Mouse (Mus musculus): ENCODE measurements around the gene Ubac2. TPM values are rescaled to one million over a fixed set of nuclear protein-coding genes. Genes with fewer than 3 reads are reported as not detected.

Ubac2 gene
- polyA plus RNA-seq, 1 experiment, result 102 TPM

DNA sequence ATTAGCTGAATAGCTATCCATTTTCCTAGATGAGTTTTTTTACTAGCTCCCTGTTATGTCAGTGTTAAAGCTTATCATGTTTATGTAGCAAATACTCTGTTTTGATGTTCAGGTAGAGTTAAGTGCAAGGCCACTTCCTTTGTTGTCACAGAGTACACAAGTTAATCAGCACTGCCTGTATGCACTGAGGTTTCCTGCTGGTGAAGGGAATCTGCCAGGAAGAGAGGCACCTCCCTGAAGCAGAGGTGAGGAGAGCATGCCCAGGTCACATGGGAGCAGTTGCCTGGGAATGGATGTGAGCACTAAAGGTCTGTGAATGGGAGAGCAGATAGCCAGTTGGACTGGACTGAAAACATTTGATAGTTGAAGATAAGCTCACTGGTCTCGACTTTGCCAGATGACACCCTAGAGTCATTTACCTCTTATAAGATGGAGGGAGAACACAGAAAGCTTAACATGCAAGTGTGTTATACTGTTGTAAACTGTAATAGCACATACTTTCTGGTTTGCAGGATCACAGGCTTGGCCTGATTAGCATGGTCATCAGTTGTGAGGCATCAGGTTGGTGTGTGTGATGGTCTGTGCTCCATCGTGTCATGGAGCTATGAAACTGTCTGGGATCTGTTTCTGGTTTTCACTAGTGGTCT is 73.1 kb downstream of the Ubac2 start:
- no peak for DNase-seq
- Histone ChIP-seq H3K36me3 (ENCODE audit: control insufficient read depth, insufficient read depth, low read length) (no peaks in the 10 kb centered on the region), H3K27me3 (ENCODE audit: control insufficient read depth, insufficient read depth, low read length) (no peaks in the 10 kb centered on the region), H3K4me3 (ENCODE audit: control insufficient read depth, insufficient read depth, low read length) (no peak overlapping the region), H3K27ac (ENCODE audit: control insufficient read depth, insufficient read depth, low read length) (peak overlapping the region; percentile 39; the same call in 1 of the 2 replicates), H3K4me1 (replicated peaks; ENCODE audit: control insufficient read depth, insufficient read depth, low read length) (peaks cover 46% of the 10 kb centered on the region)
- WGBS, result 80% methylated on average over 2 of the region's 2 CpGs
- TF ChIP-seq CTCF (IDR thresholded peaks at IDR 0.05; ENCODE audit: borderline replicate concordance, control insufficient read depth, extremely low read depth, insufficient read depth, low read length, poor library complexity) (no peak), POLR2A (IDR thresholded peaks at IDR 0.05; ENCODE audit: control insufficient read depth, extremely low read depth, insufficient read depth, low read length, poor library complexity) (no peak)

- H3K27ac ChIP-seq (ENCODE audit: control insufficient read depth, insufficient read depth, low read length), result no peak overlapping the region
- no peak for DNase-seq
- peaks cover 46% of the 10 kb centered on the region for H3K4me1 ChIP-seq (replicated peaks; ENCODE audit: control insufficient read depth, insufficient read depth, low read length)
- 90% methylated on average over 5 of the region's 5 CpGs for WGBS
- TF ChIP-seq CTCF (IDR thresholded peaks at IDR 0.05; ENCODE audit: borderline replicate concordance, control insufficient read depth, extremely low read depth, insufficient read depth, low read length, poor library complexity) (no peak), POLR2A (IDR thresholded peaks at IDR 0.05; ENCODE audit: control insufficient read depth, extremely low read depth, insufficient read depth, low read length, poor library complexity) (no peak)
- no peaks in the 10 kb centered on the region for H3K27me3 ChIP-seq (ENCODE audit: control insufficient read depth, insufficient read depth, low read length)
- no peak overlapping the region for H3K4me3 ChIP-seq (ENCODE audit: control insufficient read depth, insufficient read depth, low read length)
- no peaks in the 10 kb centered on the region for H3K36me3 ChIP-seq (ENCODE audit: control insufficient read depth, insufficient read depth, low read length)
These were observed 73.6 kb downstream of the Ubac2 start for GRCm38 (mm10) chr14:121952046-121952400.

DNA sequence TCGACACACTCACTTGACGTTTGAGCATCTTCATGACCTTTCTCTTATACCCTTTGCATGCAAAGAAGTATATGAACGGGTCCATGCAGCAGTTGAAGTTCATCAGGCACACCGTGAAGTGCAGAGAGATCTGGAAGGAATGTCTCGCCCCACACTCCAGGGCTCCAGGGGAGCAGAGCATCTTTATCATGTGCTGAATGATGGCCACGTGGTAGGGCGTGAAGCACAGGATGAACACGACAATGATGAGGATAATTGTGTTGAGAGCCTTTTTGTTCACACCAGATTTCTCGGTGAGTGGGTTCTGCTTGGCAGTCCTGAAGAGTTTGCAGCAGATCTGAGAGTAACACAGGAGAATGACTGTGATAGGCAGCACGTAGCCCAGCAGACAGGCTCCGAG is 75.7 kb downstream of the Ubac2 start:
- Histone ChIP-seq H3K27me3 (ENCODE audit: control insufficient read depth, insufficient read depth, low read length) (no peaks in the 10 kb centered on the region), H3K4me3 (ENCODE audit: control insufficient read depth, insufficient read depth, low read length) (no peak overlapping the region), H3K27ac (ENCODE audit: control insufficient read depth, insufficient read depth, low read length) (peak overlapping the region; percentile 74), H3K4me1 (replicated peaks; ENCODE audit: control insufficient read depth, insufficient read depth, low read length) (peaks cover 54% of the 10 kb centered on the region), H3K36me3 (ENCODE audit: control insufficient read depth, insufficient read depth, low read length) (no peaks in the 10 kb centered on the region)
- WGBS, result 95% methylated on average over 11 of the region's 11 CpGs
- DNase-seq, result no peak
- no peak for TF ChIP-seq POLR2A (IDR thresholded peaks at IDR 0.05; ENCODE audit: control insufficient read depth, extremely low read depth, insufficient read depth, low read length, poor library complexity)
- TF ChIP-seq CTCF (IDR thresholded peaks at IDR 0.05; ENCODE audit: borderline replicate concordance, control insufficient read depth, extremely low read depth, insufficient read depth, low read length, poor library complexity), result no peak

- 88% methylated on average over 12 of the region's 12 CpGs for WGBS
- TF ChIP-seq CTCF (IDR thresholded peaks at IDR 0.05; ENCODE audit: borderline replicate concordance, control insufficient read depth, extremely low read depth, insufficient read depth, low read length, poor library complexity), result no peak
- no peak for TF ChIP-seq POLR2A (IDR thresholded peaks at IDR 0.05; ENCODE audit: control insufficient read depth, extremely low read depth, insufficient read depth, low read length, poor library complexity)
- Histone ChIP-seq H3K4me1 (replicated peaks; ENCODE audit: control insufficient read depth, insufficient read depth, low read length) (peaks cover 53% of the 10 kb centered on the region), H3K27ac (ENCODE audit: control insufficient read depth, insufficient read depth, low read length) (peak overlapping the region; percentile 74), H3K4me3 (ENCODE audit: control insufficient read depth, insufficient read depth, low read length) (no peak overlapping the region), H3K36me3 (ENCODE audit: control insufficient read depth, insufficient read depth, low read length) (no peaks in the 10 kb centered on the region), H3K27me3 (ENCODE audit: control insufficient read depth, insufficient read depth, low read length) (no peaks in the 10 kb centered on the region)
- no peak for DNase-seq
These were observed 76.2 kb downstream of the Ubac2 start for GRCm38 (mm10) chr14:121954608-121955007.

DNA sequence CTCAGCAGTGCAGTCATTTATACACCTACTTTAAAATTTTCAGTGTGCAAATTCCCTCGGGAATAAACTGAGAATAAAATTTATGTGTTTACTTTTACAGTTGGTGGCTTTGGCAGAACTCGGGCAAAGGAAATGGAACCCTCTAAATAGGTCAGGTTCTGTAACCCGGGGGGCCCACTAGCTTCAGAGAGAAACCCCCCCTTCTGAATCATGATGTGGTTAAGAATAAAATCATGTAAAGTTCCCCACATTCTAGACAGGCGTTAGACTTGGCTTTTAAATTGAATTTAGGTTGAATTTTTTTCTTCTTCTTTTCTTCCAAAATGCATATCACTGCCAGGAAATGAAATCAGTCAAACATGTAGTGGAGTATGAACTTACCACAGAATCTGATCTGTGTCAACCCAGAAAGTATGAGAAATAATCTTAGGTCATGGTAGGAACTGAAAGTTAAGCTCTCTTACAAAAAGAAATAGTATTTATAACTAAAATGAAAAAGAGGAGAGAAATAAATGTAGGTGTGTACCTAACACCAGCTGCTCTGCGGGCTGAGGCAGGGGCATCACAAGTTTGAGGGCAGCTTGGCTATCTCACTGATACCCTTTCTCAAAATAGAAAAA is 76.9 kb downstream of the Ubac2 start:
- Histone ChIP-seq H3K4me1 (replicated peaks; ENCODE audit: control insufficient read depth, insufficient read depth, low read length) (peaks cover 47% of the 10 kb centered on the region), H3K36me3 (ENCODE audit: control insufficient read depth, insufficient read depth, low read length) (no peaks in the 10 kb centered on the region), H3K4me3 (ENCODE audit: control insufficient read depth, insufficient read depth, low read length) (no peak overlapping the region), H3K27me3 (ENCODE audit: control insufficient read depth, insufficient read depth, low read length) (no peaks in the 10 kb centered on the region), H3K27ac (ENCODE audit: control insufficient read depth, insufficient read depth, low read length) (peak overlapping the region; percentile 90)
- DNase-seq, result no peak
- TF ChIP-seq CTCF (IDR thresholded peaks at IDR 0.05; ENCODE audit: borderline replicate concordance, control insufficient read depth, extremely low read depth, insufficient read depth, low read length, poor library complexity) (no peak), POLR2A (IDR thresholded peaks at IDR 0.05; ENCODE audit: control insufficient read depth, extremely low read depth, insufficient read depth, low read length, poor library complexity) (no peak)
- 15% methylated on average over 5 of the region's 5 CpGs for WGBS

GRCm38 (mm10) chr14:121956291-121956690 is 77.9 kb downstream of the Ubac2 start:
- H3K27ac ChIP-seq (ENCODE audit: control insufficient read depth, insufficient read depth, low read length), result peak overlapping the region; percentile 52
- WGBS, result 76% methylated on average over 5 of the region's 5 CpGs
- H3K36me3 ChIP-seq (ENCODE audit: control insufficient read depth, insufficient read depth, low read length), result no peaks in the 10 kb centered on the region
- no peak for DNase-seq
- TF ChIP-seq CTCF (IDR thresholded peaks at IDR 0.05; ENCODE audit: borderline replicate concordance, control insufficient read depth, extremely low read depth, insufficient read depth, low read length, poor library complexity) (no peak), POLR2A (IDR thresholded peaks at IDR 0.05; ENCODE audit: control insufficient read depth, extremely low read depth, insufficient read depth, low read length, poor library complexity) (no peak)
- no peaks in the 10 kb centered on the region for H3K27me3 ChIP-seq (ENCODE audit: control insufficient read depth, insufficient read depth, low read length)
- H3K4me3 ChIP-seq (ENCODE audit: control insufficient read depth, insufficient read depth, low read length), result no peak overlapping the region
- peaks cover 51% of the 10 kb centered on the region for H3K4me1 ChIP-seq (replicated peaks; ENCODE audit: control insufficient read depth, insufficient read depth, low read length)

Measured in thymus, adult 2 months (tissue).